Mouse (Mus musculus): ENCODE results near the gene Arhgap40. TPM values are rescaled to one million over a fixed set of nuclear protein-coding genes. Genes with fewer than 3 reads are reported as not detected.
A peak's percentile ranks its signal among the peaks of the same experiment; 100 is the strongest.

Gene Arhgap40
- polyA plus RNA-seq, 1 experiment from 2014 or later, result 0.88 TPM

- Histone ChIP-seq H3K9me3 (no peaks in the 10 kb centered on the region), H3K27me3 (peaks cover 23% of the 10 kb centered on the region), H3K4me3 (0 out of 2 replicates have a peak overlapping the region, but pooled peaks have one; percentile 36), H3K27ac (replicated peaks) (no peak overlapping the region), H3K4me1 (replicated peaks) (peaks cover 39% of the 10 kb centered on the region), H3K4me2 (peak overlapping the region; percentile 58; the same call in 1 of the 2 replicates), H3K9ac (no peak overlapping the region), H3K36me3 (no peaks in the 10 kb centered on the region)
- 4% methylated on average over 7 of the region's 7 CpGs for WGBS
- ATAC-seq (ENCODE audit: low FRiP score, low read depth), result no peak
These were observed 42.7 kb downstream of the Arhgap40 start for GRCm38 (mm10) chr2:158555252-158555651.

GRCm38 (mm10) chr2:158555812-158556211, 43.2 kb downstream of the Arhgap40 start:
- no peak overlapping the region for H3K9ac ChIP-seq
- peak overlapping the region; percentile 59; the same call in 1 of the 2 replicates for H3K27ac ChIP-seq (replicated peaks)
- peaks cover 44% of the 10 kb centered on the region for H3K4me1 ChIP-seq (replicated peaks)

GRCm38 (mm10) chr2:158556225-158556624, 43.6 kb downstream of the Arhgap40 start:
- Histone ChIP-seq H3K27ac (replicated peaks) (peak overlapping the region; percentile 59; the same call in 1 of the 2 replicates), H3K4me1 (replicated peaks) (peaks cover 48% of the 10 kb centered on the region), H3K9me3 (no peaks in the 10 kb centered on the region), H3K36me3 (no peaks in the 10 kb centered on the region), H3K27me3 (peaks cover 23% of the 10 kb centered on the region), H3K4me2 (peak overlapping the region; percentile 58), H3K9ac (no peak overlapping the region), H3K4me3 (peak overlapping the region; percentile 36)
- 2% methylated on average over 20 of the region's 20 CpGs for WGBS
- ATAC-seq (ENCODE audit: low FRiP score, low read depth), result peak; percentile 25; the same call in 1 of the 2 replicates

More at GRCm38 (mm10) chr2:158555812-158556211, 43.2 kb downstream of the Arhgap40 start:
- no peaks in the 10 kb centered on the region for H3K36me3 ChIP-seq
- H3K27me3 ChIP-seq, result peaks cover 23% of the 10 kb centered on the region
- WGBS, result under 1% methylated on average over 8 of the region's 8 CpGs
- H3K9me3 ChIP-seq, result no peaks in the 10 kb centered on the region
- peak; percentile 19; the same call in 1 of the 2 replicates for ATAC-seq (ENCODE audit: low FRiP score, low read depth)
- H3K4me2 ChIP-seq, result peak overlapping the region; percentile 58
- H3K4me3 ChIP-seq, result peak overlapping the region; percentile 36

GRCm38 (mm10) chr2:158556750-158557149, 44.2 kb downstream of the Arhgap40 start:
- ATAC-seq (ENCODE audit: low FRiP score, low read depth), result no peak

GRCm38 (mm10) chr2:158559945-158560344, 47.3 kb downstream of the Arhgap40 start:
- WGBS, result 13% methylated on average over 6 of the region's 6 CpGs
- H3K4me1 ChIP-seq (replicated peaks), result peaks cover 44% of the 10 kb centered on the region
- H3K36me3 ChIP-seq, result no peaks in the 10 kb centered on the region
- H3K27ac ChIP-seq (replicated peaks), result peak overlapping the region; percentile 84
- no peak overlapping the region for H3K9ac ChIP-seq
- H3K9me3 ChIP-seq, result no peaks in the 10 kb centered on the region
- ATAC-seq (ENCODE audit: low FRiP score, low read depth), result no peak
- no peak overlapping the region for H3K4me3 ChIP-seq
- no peaks in the 10 kb centered on the region for H3K27me3 ChIP-seq
- no peak overlapping the region for H3K4me2 ChIP-seq

More at GRCm38 (mm10) chr2:158556750-158557149, 44.2 kb downstream of the Arhgap40 start:
- Histone ChIP-seq H3K4me1 (replicated peaks) (peaks cover 54% of the 10 kb centered on the region), H3K27ac (replicated peaks) (0 out of 2 replicates have a peak overlapping the region, but pooled peaks have one; percentile 59), H3K36me3 (no peaks in the 10 kb centered on the region), H3K27me3 (peaks cover 18% of the 10 kb centered on the region), H3K9ac (no peak overlapping the region), H3K4me3 (no peak overlapping the region), H3K9me3 (no peaks in the 10 kb centered on the region), H3K4me2 (peak overlapping the region; percentile 58)
- WGBS, result 3% methylated on average over 5 of the region's 5 CpGs

GRCm38 (mm10) chr2:158560801-158561200, 48.2 kb downstream of the Arhgap40 start:
- ATAC-seq (ENCODE audit: low FRiP score, low read depth), result no peak; the same call in 1 of the 2 replicates
- WGBS, result 26% methylated on average over 9 of the region's 9 CpGs
- Histone ChIP-seq H3K4me2 (0 out of 2 replicates have a peak overlapping the region, but pooled peaks have one; percentile 7), H3K9me3 (no peaks in the 10 kb centered on the region), H3K4me3 (no peak overlapping the region), H3K36me3 (no peaks in the 10 kb centered on the region), H3K4me1 (replicated peaks) (peaks cover 38% of the 10 kb centered on the region), H3K9ac (no peak overlapping the region), H3K27me3 (no peaks in the 10 kb centered on the region), H3K27ac (replicated peaks) (peak overlapping the region; percentile 84)

GRCm38 (mm10) chr2:158561371-158562144, 49.0 kb downstream of the Arhgap40 start:
- Histone ChIP-seq H3K9ac (no peak overlapping the region), H3K4me1 (replicated peaks) (peaks cover 30% of the 10 kb centered on the region), H3K9me3 (no peaks in the 10 kb centered on the region), H3K36me3 (no peaks in the 10 kb centered on the region), H3K4me2 (0 out of 2 replicates have a peak overlapping the region, but pooled peaks have one; percentile 7), H3K4me3 (no peak overlapping the region), H3K27me3 (no peaks in the 10 kb centered on the region), H3K27ac (replicated peaks) (peak overlapping the region; percentile 84)
- 37% methylated on average over 3 of the region's 3 CpGs for WGBS
- peak; percentile 68 for ATAC-seq (ENCODE audit: low FRiP score, low read depth)

GRCm38 (mm10) chr2:158570421-158571081, 58.0 kb downstream of the Arhgap40 start:
- Histone ChIP-seq H3K36me3 (no peaks in the 10 kb centered on the region), H3K9ac (no peak overlapping the region), H3K27ac (replicated peaks) (no peak overlapping the region), H3K27me3 (no peaks in the 10 kb centered on the region), H3K9me3 (no peaks in the 10 kb centered on the region), H3K4me2 (no peak overlapping the region), H3K4me1 (replicated peaks) (peaks cover 23% of the 10 kb centered on the region), H3K4me3 (no peak overlapping the region)
- WGBS, result 23% methylated on average over 13 of the region's 13 CpGs
- ATAC-seq (ENCODE audit: low FRiP score, low read depth), result peak; percentile 52; the same call in 1 of the 2 replicates

GRCm38 (mm10) chr2:158579979-158580378, 67.4 kb downstream of the Arhgap40 start:
- H3K9ac ChIP-seq, result no peak overlapping the region
- H3K27ac ChIP-seq (replicated peaks), result 0 out of 2 replicates have a peak overlapping the region, but pooled peaks have one; percentile 1
- H3K4me3 ChIP-seq, result no peak overlapping the region
- no peaks in the 10 kb centered on the region for H3K36me3 ChIP-seq
- no peaks in the 10 kb centered on the region for H3K9me3 ChIP-seq
- no peaks in the 10 kb centered on the region for H3K27me3 ChIP-seq
- H3K4me1 ChIP-seq (replicated peaks), result peaks cover 7% of the 10 kb centered on the region
- WGBS, result 25% methylated on average over 4 of the region's 4 CpGs
- H3K4me2 ChIP-seq, result no peak overlapping the region
- 0 out of 2 replicates have a peak, but pooled peaks have one; percentile 65 for ATAC-seq (ENCODE audit: low FRiP score, low read depth)

GRCm38 (mm10) chr2:158584621-158585358, 72.2 kb downstream of the Arhgap40 start:
- no peaks in the 10 kb centered on the region for H3K27me3 ChIP-seq
- 16% methylated on average over 12 of the region's 12 CpGs for WGBS
- H3K4me2 ChIP-seq, result no peak overlapping the region
- no peaks in the 10 kb centered on the region for H3K9me3 ChIP-seq
- H3K9ac ChIP-seq, result no peak overlapping the region
- H3K36me3 ChIP-seq, result no peaks in the 10 kb centered on the region
- H3K27ac ChIP-seq (replicated peaks), result no peak overlapping the region
- no peak for ATAC-seq (ENCODE audit: low FRiP score, low read depth)
- H3K4me3 ChIP-seq, result no peak overlapping the region
- H3K4me1 ChIP-seq (replicated peaks), result peaks cover 24% of the 10 kb centered on the region

GRCm38 (mm10) chr2:158588524-158589271, 76.1 kb downstream of the Arhgap40 start:
- Histone ChIP-seq H3K4me1 (replicated peaks) (peaks cover 25% of the 10 kb centered on the region), H3K4me3 (no peak overlapping the region), H3K27ac (replicated peaks) (peak overlapping the region; percentile 63), H3K9ac (no peak overlapping the region), H3K27me3 (no peaks in the 10 kb centered on the region), H3K9me3 (no peaks in the 10 kb centered on the region), H3K36me3 (no peaks in the 10 kb centered on the region), H3K4me2 (no peak overlapping the region)
- 21% methylated on average over 8 of the region's 8 CpGs for WGBS
- ATAC-seq (ENCODE audit: low FRiP score, low read depth), result peak; percentile 68; the same call in 1 of the 2 replicates

Data from hindbrain, embryonic 15.5 days (tissue).